Mouse (Mus musculus) MEL (cell line): ENCODE measurements around the gene Layn. TPM values are rescaled to one million over a fixed set of nuclear protein-coding genes. Genes with fewer than 3 reads are reported as not detected.

Experiments used
- DNase-seq: peaks from one replicate; pipeline ENCODE4 v3.0.0; 2011; ENCODE audit warnings: low read depth, low spot score
- H3K27ac ChIP-seq: 2 replicates; pipeline ENCODE4 v1.5.1; 2012; ENCODE audit warnings: low read depth, mild to moderate bottlenecking, control low read depth, low read length, moderate library complexity; ENCODE audit not compliant: control insufficient read depth
- H3K27me3 ChIP-seq, 2 experiments: fragments of 150-350 bp in 1 of 2; sonication (generic) in 1 of 2; 2 replicates each; pipeline ENCODE4 v1.6.1; 2012; ENCODE audit warnings: low read length in 2 of 2, mild to moderate bottlenecking in 2 of 2, improper control_type of control experiment in 1 of 2, moderate library complexity in 1 of 2; ENCODE audit not compliant: insufficient read depth in 2 of 2, control insufficient read depth in 1 of 2
- H3K36me3 ChIP-seq, 2 experiments: 2 replicates each; pipeline ENCODE4 v1.6.1; 2012 to 2014; ENCODE audit warnings: low read length in 2 of 2, improper control_type of control experiment in 1 of 2, inconsistent platforms in 1 of 2, mild to moderate bottlenecking in 1 of 2; ENCODE audit not compliant: insufficient read depth in 2 of 2, control insufficient read depth in 1 of 2
- H3K4me1 ChIP-seq, 2 experiments: fragments of 150-350 bp in 1 of 2; sonication (generic) in 1 of 2; 2 replicates each; pipeline ENCODE4 v1.6.1; 2012; ENCODE audit warnings: low read length in 2 of 2, improper control_type of control experiment in 1 of 2, mild to moderate bottlenecking in 1 of 2; ENCODE audit not compliant: insufficient read depth in 2 of 2, control insufficient read depth in 1 of 2
- H3K4me3 ChIP-seq, 2 experiments: fragments of 150-350 bp in 1 of 2; sonication (generic) in 1 of 2; 2 replicates each; pipeline ENCODE4 v1.5.1; 2012; ENCODE audit warnings: low read depth in 2 of 2, low read length in 2 of 2, mild to moderate bottlenecking in 2 of 2, moderate library complexity in 2 of 2, control low read depth in 1 of 2, improper control_type of control experiment in 1 of 2; ENCODE audit not compliant: control insufficient read depth in 1 of 2, insufficient read depth in 1 of 2
- H3K79me2 ChIP-seq: 2 replicates; pipeline ENCODE4 v1.6.1; 2012; ENCODE audit warnings: mild to moderate bottlenecking, low read length, moderate library complexity; ENCODE audit not compliant: control insufficient read depth, poor library complexity, insufficient read depth
- H3K9ac ChIP-seq: 2 replicates; pipeline ENCODE4 v1.6.1; 2012; ENCODE audit warnings: low read depth, mild to moderate bottlenecking, control low read depth, low read length, moderate library complexity; ENCODE audit not compliant: control insufficient read depth, poor library complexity, severe bottlenecking
- H3K9me3 ChIP-seq: fragments of 150-350 bp; sonication (generic); replicated peaks from 2 replicates; pipeline ENCODE4 v1.6.1; 2012; ENCODE audit warnings: mild to moderate bottlenecking, low read length, improper control_type of control experiment, moderate library complexity; ENCODE audit not compliant: insufficient read depth
- CHD1 ChIP-seq: IDR thresholded peaks from 2 replicates; pipeline ENCODE4 v1.6.1; 2012; ENCODE audit warnings: low read depth, mild to moderate bottlenecking, inconsistent platforms, low read length, improper control_type of control experiment
- CHD2 ChIP-seq: IDR thresholded peaks from 2 replicates; pipeline ENCODE4 v1.6.1; 2011; ENCODE audit warnings: low read length, improper control_type of control experiment
- EP300 ChIP-seq, 2 experiments: IDR thresholded peaks; 2 replicates each; pipeline ENCODE4 v1.6.1; 2011; ENCODE audit warnings: improper control_type of control experiment in 2 of 2, low read length in 2 of 2, low read depth in 1 of 2, mild to moderate bottlenecking in 1 of 2
- HCFC1 ChIP-seq: IDR thresholded peaks from 2 replicates; pipeline ENCODE4 v1.6.1; 2012; ENCODE audit warnings: low read depth, mild to moderate bottlenecking, inconsistent platforms, low read length, improper control_type of control experiment, moderate library complexity
- JUND ChIP-seq: IDR thresholded peaks from 2 replicates; pipeline ENCODE4 v1.6.1; 2011; ENCODE audit warnings: low read depth, mild to moderate bottlenecking, improper control_type of control experiment, low read length
- KAT2A ChIP-seq: conservative IDR thresholded peaks from 2 replicates; pipeline ENCODE4 v1.6.1; 2012; ENCODE audit warnings: low read depth, low read length, improper control_type of control experiment, inconsistent platforms
- MAFK ChIP-seq: IDR thresholded peaks from 2 replicates; pipeline ENCODE4 v1.6.1; 2011; ENCODE audit warnings: low read depth, mild to moderate bottlenecking, low read length, improper control_type of control experiment, borderline replicate concordance
- MAX ChIP-seq: IDR thresholded peaks from 2 replicates; pipeline ENCODE4 v1.6.1; 2011; ENCODE audit warnings: low read length, improper control_type of control experiment
- MAZ ChIP-seq: IDR thresholded peaks from 2 replicates; pipeline ENCODE4 v1.6.1; 2012; ENCODE audit warnings: low read depth, mild to moderate bottlenecking, inconsistent platforms, low read length, improper control_type of control experiment
- MEF2A ChIP-seq: IDR thresholded peaks from 2 replicates; pipeline ENCODE4 v1.6.1; 2014; ENCODE audit warnings: low read depth, mild to moderate bottlenecking, inconsistent platforms, low read length, improper control_type of control experiment; ENCODE audit not compliant: poor library complexity, insufficient replicate concordance, severe bottlenecking; ENCODE audit errors: extremely low read depth
- MXI1 ChIP-seq: IDR thresholded peaks from 2 replicates; pipeline ENCODE4 v1.6.1; 2011; ENCODE audit warnings: mild to moderate bottlenecking, low read depth, low read length, improper control_type of control experiment
- MYB ChIP-seq: IDR thresholded peaks from 2 replicates; pipeline ENCODE4 v1.6.1; 2011; ENCODE audit warnings: mild to moderate bottlenecking, low read depth, low read length, improper control_type of control experiment
- MYC ChIP-seq: IDR thresholded peaks from 2 replicates; pipeline ENCODE4 v1.6.1; 2011; ENCODE audit warnings: low read depth, mild to moderate bottlenecking, low read length, improper control_type of control experiment, moderate library complexity
- RAD21 ChIP-seq: IDR thresholded peaks from 2 replicates; pipeline ENCODE4 v1.6.1; 2011; ENCODE audit warnings: mild to moderate bottlenecking, low read depth, low read length, improper control_type of control experiment
- RCOR1 ChIP-seq: IDR thresholded peaks from 2 replicates; pipeline ENCODE4 v1.6.1; 2012; ENCODE audit warnings: low read depth, mild to moderate bottlenecking, inconsistent platforms, low read length, improper control_type of control experiment
- SIN3A ChIP-seq: IDR thresholded peaks from 2 replicates; pipeline ENCODE4 v1.6.1; 2012; ENCODE audit warnings: low read length, improper control_type of control experiment, inconsistent platforms
- TAL1 ChIP-seq: IDR thresholded peaks from 2 replicates; pipeline ENCODE4 v1.6.1; 2012; ENCODE audit warnings: mild to moderate bottlenecking, inconsistent platforms, low read length, moderate library complexity, mixed read lengths
- TCF12 ChIP-seq: IDR thresholded peaks from 2 replicates; pipeline ENCODE4 v1.6.1; 2014; ENCODE audit warnings: low read depth, mild to moderate bottlenecking, inconsistent platforms, low read length, improper control_type of control experiment, moderate library complexity
- UBTF ChIP-seq: IDR thresholded peaks from 2 replicates; pipeline ENCODE4 v1.6.1; 2012; ENCODE audit warnings: low read depth, mild to moderate bottlenecking, inconsistent platforms, low read length, improper control_type of control experiment, moderate library complexity, borderline replicate concordance; ENCODE audit not compliant: insufficient read depth
- ZMIZ1 ChIP-seq: IDR thresholded peaks from 2 replicates; pipeline ENCODE4 v1.6.1; 2012; ENCODE audit warnings: low read depth, mild to moderate bottlenecking, inconsistent platforms, low read length, improper control_type of control experiment, moderate library complexity
- ZNF384 ChIP-seq: IDR thresholded peaks from 2 replicates; pipeline ENCODE4 v1.6.1; 2012; ENCODE audit warnings: low read depth, mild to moderate bottlenecking, inconsistent platforms, low read length, improper control_type of control experiment
- polyA plus RNA-seq, 2 experiments: library from polyadenylated mRNA; stranded (reverse) in 1 of 2; unstranded in 1 of 2; fragments of >175 nt in 1 of 2; fragments of >200 nt in 1 of 2; gene quantifications; 2 replicates each; pipeline versions ENCODE4 v1.2.1 to v1.2.4; 2012; ENCODE audit warnings: low replicate concordance in 2 of 2, low read depth in 1 of 2; ENCODE audit not compliant: insufficient read length in 2 of 2, insufficient read depth in 1 of 2, missing spikeins in 1 of 2
- total RNA-seq: library from RNA; depleted of rRNA; stranded (reverse); fragments of 300-350 nt; gene quantifications from 2 replicates; pipeline ENCODE4 v1.2.3, GENCODE M21; 2012

Layn gene
- total and polyA plus RNA-seq, 3 experiments, result not detected

GRCm38 (mm10) chr9:51102963-51103807, 26.3 kb upstream of the Layn start (continued):
- TF ChIP-seq JUND, result no peak
- TF ChIP-seq, all 39 proteins: peak for 0

- no peak within 1 kb of the TSS for H3K9ac ChIP-seq
- TF ChIP-seq KAT2A (no peak), CHD1 (no peak), MYB (no peak), CHD2 (no peak), RAD21 (no peak), MEF2A (no peak), ZNF384 (no peak), RCOR1 (no peak), MYC (no peak), UBTF (no peak), ZMIZ1 (no peak), EP300 (IDR thresholded peaks at IDR 0.05; ENCODE audit: low read depth in 1 of 2, low read length in 2 of 2) (no peak), TAL1 (no peak), MAX (no peak), MAFK (no peak), TCF12 (no peak), MAZ (no peak), MXI1 (no peak), HCFC1 (no peak), SIN3A (no peak)
- TF ChIP-seq, all 39 proteins: peak for 0
- Histone ChIP-seq H3K27ac (no peak within 1 kb of the TSS), H3K27me3 (peaks cover 0 to 3% of the 10 kb centered on the region in 2 experiments; a peak in 2 of 4 replicates), H3K36me3 (no peaks in the 10 kb centered on the region), H3K4me1 (no peaks in the 10 kb centered on the region), H3K79me2 (no peaks in the 10 kb centered on the region), H3K9me3 (no peaks in the 10 kb centered on the region), H3K4me3 (no peak within 1 kb of the TSS)
- no peak for DNase-seq
Observed at GRCm38 (mm10) chr9:51101756-51102425, 25.0 kb upstream of the Layn start, which contains the start of gene 4833427G06Rik. 4833427G06Rik (minus strand) TSS chr9:51102078.
